Mouse (Mus musculus) heart, postnatal 0 days (tissue): ENCODE data around the gene Tuba1a.

Source experiments
- CTCF ChIP-seq: IDR thresholded peaks from 2 replicates; pipeline ENCODE4 v1.5.1; 2016; ENCODE audit warnings: antibody characterized with exemption, control low read depth, low read depth
- EP300 ChIP-seq: IDR thresholded peaks from 2 replicates; pipeline ENCODE4 v1.6.1; 2016; ENCODE audit warnings: antibody characterized with exemption, low read depth

DNA sequence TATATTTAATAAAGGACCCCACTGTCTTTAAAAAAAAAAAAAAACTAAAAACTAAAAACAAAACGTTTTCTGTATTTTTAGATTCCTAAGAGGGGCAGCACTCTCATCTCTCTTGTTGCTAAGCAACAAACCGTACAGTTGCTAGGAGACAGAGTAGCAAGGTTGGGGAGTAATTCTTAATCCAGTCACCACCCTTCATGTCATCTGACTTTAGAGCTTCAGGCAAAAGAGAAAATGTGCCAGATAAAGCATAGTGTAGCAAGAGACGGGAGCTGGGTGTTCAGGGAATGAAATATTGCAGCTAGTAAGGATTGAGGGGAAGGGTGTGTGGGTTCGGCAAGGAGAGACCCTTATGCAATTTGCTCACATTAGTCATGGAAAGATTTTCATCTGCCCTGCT is 17.6 kb upstream of the Tuba1a start:
- TF ChIP-seq CTCF (no peak), EP300 (no peak)
